Mouse (Mus musculus): ENCODE data around the gene Taf1.

- TF ChIP-seq POLR2A (IDR thresholded peaks at IDR 0.05; ENCODE audit: control insufficient read depth, extremely low read depth, insufficient read depth, low read length, poor library complexity) (no peak), CTCF (IDR thresholded peaks at IDR 0.05; ENCODE audit: borderline replicate concordance, control insufficient read depth, extremely low read depth, insufficient read depth, low read length, poor library complexity) (no peak)
Observed at GRCm38 (mm10) chrX:101639306-101639705, 106.8 kb downstream of the Taf1 start.

Data from thymus, adult 2 months (tissue).